Mouse (Mus musculus) layer of hippocampus, adult 9-11 months (tissue): ENCODE results near the gene Asic2.

Experiments used
- DNase-seq: peaks from one replicate; pipeline ENCODE4 v3.0.0; 2022

Asic2 gene

GRCm38 (mm10) chr11:81071836-81072235, 896.4 kb downstream of the Asic2 start:
- DNase-seq: no peak

GRCm38 (mm10) chr11:81065386-81065785, 902.9 kb downstream of the Asic2 start:
- DNase-seq: no peak

GRCm38 (mm10) chr11:81064006-81064405, 904.3 kb downstream of the Asic2 start:
- no peak for DNase-seq

GRCm38 (mm10) chr11:81060077-81060476, 908.2 kb downstream of the Asic2 start:
- no peak for DNase-seq

GRCm38 (mm10) chr11:81059546-81059945, 908.7 kb downstream of the Asic2 start:
- DNase-seq: no peak

GRCm38 (mm10) chr11:81057506-81057905, 910.8 kb downstream of the Asic2 start:
- no peak for DNase-seq

GRCm38 (mm10) chr11:81056776-81057175, 911.5 kb downstream of the Asic2 start:
- DNase-seq: no peak

GRCm38 (mm10) chr11:81055446-81056145, 912.7 kb downstream of the Asic2 start:
- DNase-seq: peak; percentile 24

- DNase-seq: no peak
These were observed 914.4 kb downstream of the Asic2 start for GRCm38 (mm10) chr11:81053826-81054225.

GRCm38 (mm10) chr11:81041671-81042070, 926.6 kb downstream of the Asic2 start:
- no peak for DNase-seq

- DNase-seq: no peak
These were observed 928.3 kb downstream of the Asic2 start for GRCm38 (mm10) chr11:81039976-81040375.

- no peak for DNase-seq
These were observed 936.1 kb downstream of the Asic2 start for GRCm38 (mm10) chr11:81032151-81032550.

- no peak for DNase-seq
These were observed 953.5 kb downstream of the Asic2 start for GRCm38 (mm10) chr11:81014776-81015175.

GRCm38 (mm10) chr11:81013501-81013900, 954.8 kb downstream of the Asic2 start:
- no peak for DNase-seq

GRCm38 (mm10) chr11:81010766-81011165, 957.5 kb downstream of the Asic2 start:
- DNase-seq: no peak

- peak; percentile 20 for DNase-seq
These were observed 958.9 kb downstream of the Asic2 start for GRCm38 (mm10) chr11:81009366-81009765.

- no peak for DNase-seq
These were observed 962.4 kb downstream of the Asic2 start for GRCm38 (mm10) chr11:81005831-81006230.

GRCm38 (mm10) chr11:81002769-81003430, 965.4 kb downstream of the Asic2 start:
- no peak for DNase-seq

- no peak for DNase-seq
These were observed 972.6 kb downstream of the Asic2 start for GRCm38 (mm10) chr11:80995621-80996020.

GRCm38 (mm10) chr11:80983530-80983929, 984.7 kb downstream of the Asic2 start:
- DNase-seq: no peak

GRCm38 (mm10) chr11:80976239-80976855, 991.9 kb downstream of the Asic2 start:
- DNase-seq: no peak

GRCm38 (mm10) chr11:80974616-80975015, 993.6 kb downstream of the Asic2 start:
- DNase-seq: peak; percentile 21

GRCm38 (mm10) chr11:80973976-80974375, 994.3 kb downstream of the Asic2 start:
- peak; percentile 65 for DNase-seq

- DNase-seq: no peak
These were observed 995.0 kb downstream of the Asic2 start for GRCm38 (mm10) chr11:80973273-80973672.
